Mouse (Mus musculus) ovary, adult 10 weeks (tissue): ENCODE measurements around the gene Slc18a2. TPM values are rescaled to one million over a fixed set of nuclear protein-coding genes. Genes with fewer than 3 reads are reported as not detected.

Source experiments
- polyA plus RNA-seq: library from polyadenylated mRNA; stranded (reverse); fragments of 350-450 nt; fragmentation: Illumina TruSeq; extraction: RNeasy Lipid Tissue Mini Kit (QIAGEN cat#74804); gene quantifications from one replicate; pipeline ENCODE4 v1.2.3, GENCODE M21; 2014

Slc18a2 gene
- 234 TPM for polyA plus RNA-seq

DNA sequence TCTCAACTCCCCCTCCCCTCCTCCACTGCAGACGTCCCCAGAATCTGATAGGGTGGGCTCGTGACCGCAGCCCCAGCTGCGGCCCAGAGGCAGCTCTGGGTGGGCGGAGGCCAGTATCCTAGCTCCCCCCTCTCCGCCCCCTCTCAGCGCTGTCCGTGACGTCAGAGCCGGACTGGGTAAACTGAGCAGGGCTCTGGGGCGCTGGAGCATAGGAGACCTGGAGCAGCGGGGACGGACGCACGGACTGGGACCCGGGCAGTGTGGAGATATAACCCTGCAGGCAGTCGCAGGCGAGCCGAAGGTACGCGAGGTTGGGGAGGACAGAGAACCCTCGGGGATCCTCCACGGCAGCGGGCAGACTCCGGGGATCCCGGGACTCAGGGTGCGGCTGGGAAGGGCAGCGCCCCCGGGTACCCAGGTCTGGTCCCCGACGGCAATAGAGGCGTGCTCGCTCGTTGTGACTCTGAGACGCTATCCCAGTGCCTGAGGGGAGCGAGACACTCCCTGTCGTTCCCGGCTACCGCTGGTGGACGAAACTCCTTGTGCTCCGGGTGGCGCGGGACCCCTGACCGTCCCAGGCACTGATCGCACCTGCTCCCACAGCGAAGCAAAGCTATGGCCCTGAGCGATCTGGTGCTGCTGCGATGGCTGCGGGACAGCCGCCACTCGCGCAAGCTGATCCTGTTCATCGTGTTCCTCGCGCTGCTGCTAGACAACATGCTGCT, at the start of gene Slc18a2:
Gene Slc18a2 (plus strand): TSS at position 179 of the 725 bp plus-strand sequence.

GRCm38 (mm10) chr19:59218991-59219390, 41.7 kb upstream of the Slc18a2 start, which contains the start of gene Kcnk18:
TSS of gene Kcnk18 (plus strand) at chr19:59219214.

DNA sequence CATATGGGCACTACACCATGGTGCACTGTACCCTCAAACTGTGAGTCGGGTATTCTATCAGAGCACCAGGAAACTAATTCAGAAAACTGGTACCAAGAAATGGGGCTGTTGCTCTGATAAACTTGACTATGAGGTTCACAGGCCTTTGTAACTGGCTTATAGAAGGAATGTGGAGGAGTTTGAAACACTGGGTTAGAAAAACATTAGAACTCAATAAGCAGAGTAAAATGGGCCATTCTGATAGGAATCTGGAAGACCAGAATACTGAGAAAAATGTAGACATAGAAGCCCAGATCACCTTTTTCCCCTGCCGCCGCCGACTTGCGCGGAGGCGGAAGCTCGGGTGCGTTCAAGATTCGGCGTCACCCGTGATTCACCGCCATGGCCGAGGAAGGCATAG, 61.3 kb downstream of the Slc18a2 start, which contains the start of gene Rps12-ps3:
Gene Rps12-ps3 (plus strand): TSS at position 301 of the 400 bp plus-strand sequence.

Other genes starting within 250 kb of the Slc18a2 start
- 30.8 TPM for gene Shtn1, start 184.8 kb upstream of the Slc18a2 start, polyA plus RNA-seq
- not detected for gene Vax1, start 90.8 kb upstream of the Slc18a2 start, polyA plus RNA-seq
- gene Kcnk18, start 41.7 kb upstream of the Slc18a2 start, polyA plus RNA-seq, result 0.17 TPM
- 1.5 TPM for gene Rps12-ps3, start 61.4 kb downstream of the Slc18a2 start, polyA plus RNA-seq
- 97.2 TPM for gene Pdzd8, start 84.9 kb downstream of the Slc18a2 start, polyA plus RNA-seq
- 158 TPM for gene Emx2, start 197.5 kb downstream of the Slc18a2 start, polyA plus RNA-seq